Mouse (Mus musculus) bone marrow, adult 2 months (tissue): Measurements from ENCODE around the gene Ube2c.

Experiments
- CTCF ChIP-seq: fragments of 200-500 bp; IDR thresholded peaks from 2 replicates; pipeline ENCODE4 v1.5.1; 2011; ENCODE audit warnings: low read length, control low read depth; ENCODE audit not compliant: control insufficient read depth, insufficient read depth
- POLR2A ChIP-seq: fragments of 200-500 bp; IDR thresholded peaks from 2 replicates; pipeline ENCODE4 v1.6.1; 2011; ENCODE audit warnings: low read depth, mild to moderate bottlenecking, control low read depth, low read length, borderline replicate concordance; ENCODE audit not compliant: control insufficient read depth

DNA sequence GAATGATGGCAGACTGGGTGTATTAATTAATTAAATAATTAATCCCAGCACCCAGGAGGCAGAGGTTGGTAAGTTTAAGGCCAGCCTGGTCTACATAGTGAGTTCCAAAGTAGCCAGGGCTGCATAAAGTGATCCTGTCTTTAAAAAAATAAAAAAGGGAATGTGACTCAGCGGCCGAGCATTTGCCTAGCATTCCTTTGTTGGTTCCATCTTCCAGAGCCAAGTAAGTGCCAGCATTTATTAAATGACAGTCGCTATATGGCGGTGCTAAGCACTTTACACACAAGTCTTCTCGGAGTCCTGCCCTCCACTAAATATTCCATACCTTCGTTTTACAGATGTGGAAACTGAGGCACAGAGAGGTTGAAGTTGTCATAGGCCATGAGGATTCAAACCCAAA, 6.4 kb downstream of the Ube2c start:
- TF ChIP-seq POLR2A (no peak), CTCF (no peak)
